Mouse (Mus musculus): ENCODE data around the gene Fnip2. TPM values are rescaled to one million over a fixed set of nuclear protein-coding genes. Genes with fewer than 3 reads are reported as not detected.

Fnip2 gene
- 2.6 and 2.7 TPM in 2 replicates for polyA plus RNA-seq (2015; fragmentation: Nextera tagmentation; extraction: Ambion mirVana)

GRCm38 (mm10) chr3:79567703-79568362, at the start of gene Fnip2:
Gene Fnip2, minus strand, starts transcription at chr3:79567796.
- H3K27me3 ChIP-seq (ENCODE audit: control insufficient read depth, insufficient read depth, low read length) = no peaks in the 10 kb centered on the region
- H3K27ac ChIP-seq (ENCODE audit: low read length) = peak within 1 kb of the TSS; percentile 89
- under 1% methylated on average over 48 of the region's 55 CpGs for WGBS
- H3K4me2 ChIP-seq (ENCODE audit: low read depth, low read length) = peak within 1 kb of the TSS; percentile 93
- peak; percentile 93 for ATAC-seq (replicated peaks; ENCODE audit: extremely low read depth, insufficient read depth, low FRiP score)
- H3K4me1 ChIP-seq (ENCODE audit: control insufficient read depth, insufficient read depth, low read length) = peaks cover 12% of the 10 kb centered on the region
- peak within 1 kb of the TSS; percentile 87 for H3K9ac ChIP-seq (ENCODE audit: low read length)
- H3K4me3 ChIP-seq (ENCODE audit: low read length) = peak within 1 kb of the TSS; percentile 76
- H3K36me3 ChIP-seq (ENCODE audit: control insufficient read depth, insufficient read depth) = no peaks in the 10 kb centered on the region
- H3K9me3 ChIP-seq (replicated peaks; ENCODE audit: control insufficient read depth, low read length) = no peaks in the 10 kb centered on the region

GRCm38 (mm10) chr3:79609886-79610285, 42.3 kb upstream of the Fnip2 start:
- Histone ChIP-seq H3K9me3 (replicated peaks; ENCODE audit: control insufficient read depth, low read length) (0 out of 2 replicates have a peak, but pooled peaks cover 3% of the 10 kb centered on the region), H3K9ac (ENCODE audit: low read length) (no peak overlapping the region), H3K36me3 (ENCODE audit: control insufficient read depth, insufficient read depth) (peaks cover 48% of the 10 kb centered on the region), H3K27me3 (ENCODE audit: control insufficient read depth, insufficient read depth, low read length) (no peaks in the 10 kb centered on the region), H3K4me3 (ENCODE audit: low read length) (no peak overlapping the region), H3K4me2 (ENCODE audit: low read depth, low read length) (no peak overlapping the region), H3K4me1 (ENCODE audit: control insufficient read depth, insufficient read depth, low read length) (no peaks in the 10 kb centered on the region), H3K27ac (ENCODE audit: low read length) (no peak overlapping the region)
- ATAC-seq (replicated peaks; ENCODE audit: extremely low read depth, insufficient read depth, low FRiP score) = no peak
- WGBS = 91% methylated on average over 2 of the region's 2 CpGs

- WGBS = 66% methylated on average over 7 of the region's 7 CpGs
- Histone ChIP-seq H3K36me3 (ENCODE audit: control insufficient read depth, insufficient read depth) (peaks cover 43% of the 10 kb centered on the region), H3K9ac (ENCODE audit: low read length) (no peak overlapping the region), H3K27ac (ENCODE audit: low read length) (peak overlapping the region; percentile 14; the same call in 1 of the 2 replicates), H3K4me2 (ENCODE audit: low read depth, low read length) (no peak overlapping the region), H3K4me3 (ENCODE audit: low read length) (no peak overlapping the region), H3K4me1 (ENCODE audit: control insufficient read depth, insufficient read depth, low read length) (peaks cover 18% of the 10 kb centered on the region), H3K27me3 (ENCODE audit: control insufficient read depth, insufficient read depth, low read length) (no peaks in the 10 kb centered on the region), H3K9me3 (replicated peaks; ENCODE audit: control insufficient read depth, low read length) (no peaks in the 10 kb centered on the region)
- ATAC-seq (replicated peaks; ENCODE audit: extremely low read depth, insufficient read depth, low FRiP score) = no peak; the same call in 1 of the 2 replicates
Observed at GRCm38 (mm10) chr3:79595468-79595867, 27.9 kb upstream of the Fnip2 start.

- Histone ChIP-seq H3K9me3 (replicated peaks; ENCODE audit: control insufficient read depth, low read length) (no peaks in the 10 kb centered on the region), H3K27ac (ENCODE audit: low read length) (peak overlapping the region; percentile 90), H3K4me2 (ENCODE audit: low read depth, low read length) (peak overlapping the region; percentile 80), H3K9ac (ENCODE audit: low read length) (peak overlapping the region; percentile 95), H3K36me3 (ENCODE audit: control insufficient read depth, insufficient read depth) (peaks cover 22% of the 10 kb centered on the region), H3K27me3 (ENCODE audit: control insufficient read depth, insufficient read depth, low read length) (no peaks in the 10 kb centered on the region), H3K4me3 (ENCODE audit: low read length) (peak overlapping the region; percentile 94), H3K4me1 (ENCODE audit: control insufficient read depth, insufficient read depth, low read length) (peaks cover 18% of the 10 kb centered on the region)
- ATAC-seq (replicated peaks; ENCODE audit: extremely low read depth, insufficient read depth, low FRiP score) = no peak
- 3% methylated on average over 15 of the region's 15 CpGs for WGBS
Observed at GRCm38 (mm10) chr3:79591793-79592471, 24.3 kb upstream of the Fnip2 start.

- Histone ChIP-seq H3K27me3 (ENCODE audit: control insufficient read depth, insufficient read depth, low read length) (no peaks in the 10 kb centered on the region), H3K27ac (ENCODE audit: low read length) (peak within 1 kb of the TSS; percentile 90), H3K4me3 (ENCODE audit: low read length) (peak within 1 kb of the TSS; percentile 94), H3K36me3 (ENCODE audit: control insufficient read depth, insufficient read depth) (peaks cover 15% of the 10 kb centered on the region; the same call in 1 of the 2 replicates), H3K4me1 (ENCODE audit: control insufficient read depth, insufficient read depth, low read length) (peaks cover 18% of the 10 kb centered on the region), H3K9ac (ENCODE audit: low read length) (peak within 1 kb of the TSS; percentile 95), H3K9me3 (replicated peaks; ENCODE audit: control insufficient read depth, low read length) (no peaks in the 10 kb centered on the region), H3K4me2 (ENCODE audit: low read depth, low read length) (peak within 1 kb of the TSS; percentile 80)
- WGBS = 2% methylated on average over 63 of the region's 63 CpGs
- peak; percentile 86 for ATAC-seq (replicated peaks; ENCODE audit: extremely low read depth, insufficient read depth, low FRiP score)
Observed at GRCm38 (mm10) chr3:79590863-79591792, 23.5 kb upstream of the Fnip2 start, which contains the start of gene Ppid. Gene Ppid, plus strand, starts transcription at chr3:79591342.

GRCm38 (mm10) chr3:79589671-79590070, 22.1 kb upstream of the Fnip2 start:
- Histone ChIP-seq H3K4me1 (ENCODE audit: control insufficient read depth, insufficient read depth, low read length) (peaks cover 15% of the 10 kb centered on the region), H3K27me3 (ENCODE audit: control insufficient read depth, insufficient read depth, low read length) (no peaks in the 10 kb centered on the region), H3K9ac (ENCODE audit: low read length) (no peak overlapping the region), H3K4me2 (ENCODE audit: low read depth, low read length) (no peak overlapping the region), H3K4me3 (ENCODE audit: low read length) (no peak overlapping the region), H3K27ac (ENCODE audit: low read length) (no peak overlapping the region), H3K9me3 (replicated peaks; ENCODE audit: control insufficient read depth, low read length) (no peaks in the 10 kb centered on the region), H3K36me3 (ENCODE audit: control insufficient read depth, insufficient read depth) (peaks cover 7% of the 10 kb centered on the region; the same call in 1 of the 2 replicates)
- no peak for ATAC-seq (replicated peaks; ENCODE audit: extremely low read depth, insufficient read depth, low FRiP score)
- WGBS = 72% methylated on average over 2 of the region's 2 CpGs

- Histone ChIP-seq H3K4me3 (ENCODE audit: low read length) (no peak overlapping the region), H3K27me3 (ENCODE audit: control insufficient read depth, insufficient read depth, low read length) (no peaks in the 10 kb centered on the region), H3K4me2 (ENCODE audit: low read depth, low read length) (peak overlapping the region; percentile 36; the same call in 1 of the 2 replicates), H3K9me3 (replicated peaks; ENCODE audit: control insufficient read depth, low read length) (no peaks in the 10 kb centered on the region), H3K36me3 (ENCODE audit: control insufficient read depth, insufficient read depth) (no peaks in the 10 kb centered on the region), H3K27ac (ENCODE audit: low read length) (no peak overlapping the region), H3K4me1 (ENCODE audit: control insufficient read depth, insufficient read depth, low read length) (peaks cover 3% of the 10 kb centered on the region), H3K9ac (ENCODE audit: low read length) (no peak overlapping the region)
- 1% methylated on average over 6 of the region's 6 CpGs for WGBS
- ATAC-seq (replicated peaks; ENCODE audit: extremely low read depth, insufficient read depth, low FRiP score) = peak; percentile 44; the same call in 1 of the 2 replicates
Observed at GRCm38 (mm10) chr3:79586804-79587203, 19.2 kb upstream of the Fnip2 start.

GRCm38 (mm10) chr3:79579891-79580575, 12.4 kb upstream of the Fnip2 start:
- no peak overlapping the region for H3K9ac ChIP-seq (ENCODE audit: low read length)

More at GRCm38 (mm10) chr3:79579891-79580575, 12.4 kb upstream of the Fnip2 start:
- H3K4me3 ChIP-seq (ENCODE audit: low read length) = no peak overlapping the region
- H3K9me3 ChIP-seq (replicated peaks; ENCODE audit: control insufficient read depth, low read length) = no peaks in the 10 kb centered on the region
- no peak overlapping the region for H3K4me2 ChIP-seq (ENCODE audit: low read depth, low read length)
- ATAC-seq (replicated peaks; ENCODE audit: extremely low read depth, insufficient read depth, low FRiP score) = no peak
- peaks cover 8% of the 10 kb centered on the region for H3K4me1 ChIP-seq (ENCODE audit: control insufficient read depth, insufficient read depth, low read length)
- 57% methylated on average over 5 of the region's 5 CpGs for WGBS
- H3K27me3 ChIP-seq (ENCODE audit: control insufficient read depth, insufficient read depth, low read length) = no peaks in the 10 kb centered on the region
- H3K27ac ChIP-seq (ENCODE audit: low read length) = no peak overlapping the region
- H3K36me3 ChIP-seq (ENCODE audit: control insufficient read depth, insufficient read depth) = no peaks in the 10 kb centered on the region

Measured in heart, embryonic 16.5 days (tissue).